Mouse (Mus musculus): ENCODE results near the gene Lcp1.

DNA sequence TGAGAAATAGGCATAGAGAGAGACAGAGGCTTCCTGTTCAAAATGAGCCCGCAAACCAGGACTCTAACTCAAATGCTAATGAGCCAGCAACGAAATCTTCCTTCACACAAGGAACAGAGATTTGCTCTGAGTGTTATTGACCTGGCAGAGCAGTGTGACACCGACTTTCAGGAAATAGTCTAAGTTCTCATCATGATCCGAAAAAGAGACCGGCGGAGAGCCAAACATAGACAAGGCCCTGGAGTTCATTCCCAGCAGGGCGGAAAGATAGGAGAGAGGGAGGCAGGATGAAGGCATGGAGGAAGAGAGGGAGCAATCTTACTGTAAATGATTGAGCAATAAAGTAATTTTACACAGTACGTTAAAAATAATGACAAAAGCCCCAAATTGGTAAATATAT lies 106.2 kb downstream of the Lcp1 start:
- TF ChIP-seq EP300 (IDR thresholded peaks at IDR 0.05; ENCODE audit: low read length), result no peak
- no peak for TF ChIP-seq JUND (conservative IDR thresholded peaks at IDR 0.05; ENCODE audit: low read depth, low read length)
- TF ChIP-seq POLR2A (IDR thresholded peaks at IDR 0.05; ENCODE audit: low read depth, low read length), result no peak
